Mouse (Mus musculus): ENCODE measurements around the gene Scgb2b21. TPM values are rescaled to one million over a fixed set of nuclear protein-coding genes. Genes with fewer than 3 reads are reported as not detected.

Gene Scgb2b21
- total RNA-seq (2023): not detected

DNA sequence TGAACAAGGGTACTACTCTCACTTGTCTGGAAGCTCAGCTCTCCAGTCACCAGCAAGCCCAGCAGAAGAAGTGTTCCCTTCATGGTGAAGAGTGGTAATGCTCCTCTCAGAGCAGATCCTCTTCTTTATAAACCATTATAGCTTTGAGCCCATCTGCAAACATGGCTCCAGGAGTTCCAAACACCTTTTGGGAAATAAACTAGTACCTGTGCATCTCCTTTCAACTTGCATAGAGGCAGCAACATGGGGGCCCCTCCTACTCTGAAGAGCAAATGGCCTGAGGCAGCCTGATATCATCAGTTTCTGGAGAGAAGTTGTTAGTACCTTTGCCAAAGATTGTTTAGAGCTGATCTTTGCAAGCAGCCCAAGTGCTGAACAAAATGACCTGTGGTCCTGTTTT is at the start of gene Scgb2b21:
TSS of gene Scgb2b21 (minus strand) at position 101 of the 400 bp plus-strand sequence.

Other genes with a start within 250 kb of the Scgb2b21 start
- gene Scgb2b19, start 240.1 kb downstream of the Scgb2b21 start, total RNA-seq (2023): not detected
- gene Scgb1b19, start 233.2 kb downstream of the Scgb2b21 start, total RNA-seq (2023): not detected
- gene Scgb2b20, start 154.1 kb downstream of the Scgb2b21 start, total RNA-seq (2023): not detected
- gene Scgb1b20, start 147.2 kb downstream of the Scgb2b21 start, total RNA-seq (2023): not detected
- gene Scgb2b24, start 218.9 kb upstream of the Scgb2b21 start, total RNA-seq (2023): not detected
- gene Scgb1b24, start 223.3 kb upstream of the Scgb2b21 start, total RNA-seq (2023): not detected

Data from neutrophil, adult 59 days (primary cell).